ENCODE assay signal across 25 mouse cellular contexts in the genomic region with DNA sequence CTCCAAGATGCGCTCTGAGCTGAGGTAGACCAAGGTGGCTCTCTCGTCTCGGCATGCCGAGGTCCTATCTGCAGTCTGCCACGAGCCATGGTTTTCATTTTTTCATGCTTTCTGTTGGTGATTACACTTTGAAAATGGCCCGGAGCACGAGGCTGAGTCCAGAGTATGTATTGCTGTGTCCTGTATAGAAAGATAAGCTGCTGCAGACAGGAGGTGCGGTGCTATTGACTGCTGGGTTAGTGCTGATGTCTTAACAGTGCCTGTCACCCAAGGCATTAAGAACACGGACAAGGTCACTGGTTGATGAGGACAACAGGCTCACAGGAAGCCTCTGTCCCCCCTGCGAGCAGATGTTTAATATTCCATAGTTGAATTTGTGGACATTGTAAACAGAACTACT. TPM values are rescaled to one million over a fixed set of nuclear protein-coding genes. Genes with fewer than 3 reads are reported as not detected.
DNase-seq lines count a peak whose midpoint lies in the region; ATAC-seq and TF ChIP-seq lines count a peak whose summit lies in the region.
"Had no signal": no experiment of that assay in that cellular context is flagged by ENCODE, and none has a peak within 500 bp of the region (broad histone marks: within the 10 kb centered on the region; RNA-seq: fewer than 3 reads in every experiment).

No protein-coding gene starts in this region.

- H3K9me3 ChIP-seq in heart, embryonic 14.5 days (ENCODE audit: control insufficient read depth, low read length): no peaks in the 10 kb centered on the region
- H3K9me3 ChIP-seq in G1E (replicated peaks): no peaks in the 10 kb centered on the region
- H3K9me3 ChIP-seq in intestine, embryonic 16.5 days (ENCODE audit: control insufficient read depth, low read length): no peaks in the 10 kb centered on the region
- no peaks in the 10 kb centered on the region for H3K9me3 ChIP-seq in liver, embryonic 14.5 days (ENCODE audit: control insufficient read depth, low read length)
- H3K9me3 ChIP-seq: embryonic facial prominence, embryonic 10.5 days; embryonic facial prominence, embryonic 15.5 days; forebrain, embryonic 12.5 days; limb, embryonic 13.5 days had no signal

- peak overlapping the region; percentile 9 to 35; a peak in 1 of 4 replicates for H3K27ac ChIP-seq in heart, embryonic 14.5 days (replicated peaks in 1 of 2; ENCODE audit: control insufficient read depth in 1 of 2, insufficient read depth in 1 of 2, low read depth in 2 of 2, low read length in 2 of 2)
- H3K27ac ChIP-seq in intestine, embryonic 16.5 days (ENCODE audit: low read length): no peak overlapping the region
- H3K27ac ChIP-seq in liver, embryonic 14.5 days: no peak overlapping the region
- H3K27ac ChIP-seq: embryonic facial prominence, embryonic 10.5 days; embryonic facial prominence, embryonic 15.5 days; forebrain, embryonic 12.5 days; left cerebral cortex, adult 2 months; limb, embryonic 13.5 days had no signal

- intact Hi-C loops in heart, postnatal 14 days (cut with DNase I): no loop called here
- intact Hi-C loops in gastrocnemius, postnatal 36 days (cut with DNase I): no loop called here

- no peak for TF ChIP-seq CTCF in G1E (IDR thresholded peaks at IDR 0.05; ENCODE audit: low read depth, low read length)
- TF ChIP-seq CTCF in liver, embryonic 14.5 days (IDR thresholded peaks at IDR 0.05; ENCODE audit: low read depth): no peak

- no peak for ATAC-seq in heart, embryonic 14.5 days (ENCODE audit: insufficient number of reproducible peaks, insufficient read depth, low FRiP score, low read depth)
- ATAC-seq in G1E (ENCODE audit: extremely low read depth, insufficient number of reproducible peaks, low FRiP score, poor library complexity, severe bottlenecking): 0 out of 2 replicates have a peak, but pooled peaks have one; percentile 15
- ATAC-seq in intestine, embryonic 16.5 days: peak; percentile 68
- ATAC-seq in liver, embryonic 14.5 days (ENCODE audit: insufficient read depth): peak; percentile 65; the same call in 1 of the 2 replicates
- ATAC-seq: CD4-positive, CD25-positive, alpha-beta regulatory T cell, adult 4 months; forebrain, postnatal 0 days; hindbrain, embryonic 16.5 days; midbrain, embryonic 16.5 days had no signal

- H3K9ac ChIP-seq in heart, embryonic 14.5 days (ENCODE audit: low read length): no peak overlapping the region
- H3K9ac ChIP-seq in intestine, embryonic 16.5 days (ENCODE audit: low read depth, low read length): no peak overlapping the region
- no peak overlapping the region for H3K9ac ChIP-seq in liver, embryonic 14.5 days (replicated peaks)
- H3K9ac ChIP-seq: embryonic facial prominence, embryonic 15.5 days; forebrain, embryonic 12.5 days; forebrain, postnatal 0 days; limb, embryonic 13.5 days had no signal

- DNase-seq in heart, postnatal 14 days: no peak
- no peak for DNase-seq in G1E (ENCODE audit: low spot score)
- DNase-seq in liver, embryonic 14.5 days (ENCODE audit: low read depth in 3 of 3, low spot score in 3 of 3): peak in 1 of 3 experiments; percentile 28
- DNase-seq in gastrocnemius, postnatal 36 days: no peak
- no peak for DNase-seq in thymus, postnatal 36 days
- DNase-seq: adrenal gland, postnatal 36 days; forebrain, postnatal 0 days; heart, postnatal 10 days; lung, adult 2 months; lung, postnatal 14 days; right cerebral cortex, postnatal 25 days; spleen, adult 18-20 months; thymus, adult 18-20 months; thymus, postnatal 25 days had no signal

- peaks cover 92% of the 10 kb centered on the region for H3K36me3 ChIP-seq in heart, embryonic 14.5 days (ENCODE audit: control insufficient read depth, insufficient read depth, low read length)
- peaks cover 94% of the 10 kb centered on the region for H3K36me3 ChIP-seq in G1E (replicated peaks)
- peaks cover 25% of the 10 kb centered on the region for H3K36me3 ChIP-seq in intestine, embryonic 16.5 days (ENCODE audit: control insufficient read depth, insufficient read depth, low read length)
- peaks cover 30% of the 10 kb centered on the region for H3K36me3 ChIP-seq in liver, embryonic 14.5 days (replicated peaks; ENCODE audit: control insufficient read depth, insufficient read depth, low read depth)

- no peak overlapping the region for H3K4me2 ChIP-seq in heart, embryonic 14.5 days (ENCODE audit: low read length)
- no peak overlapping the region for H3K4me2 ChIP-seq in intestine, embryonic 16.5 days (ENCODE audit: low read depth, low read length)
- H3K4me2 ChIP-seq in liver, embryonic 14.5 days (ENCODE audit: low read depth): no peak overlapping the region
- H3K4me2 ChIP-seq: embryonic facial prominence, embryonic 15.5 days; forebrain, embryonic 12.5 days; limb, embryonic 13.5 days; midbrain, embryonic 11.5 days had no signal

- no peak for TF ChIP-seq EP300 in liver, embryonic 14.5 days (IDR thresholded peaks at IDR 0.05; ENCODE audit: low read depth)

- 51% methylated on average over 10 of the region's 10 CpGs for WGBS in heart, embryonic 14.5 days
- 74% methylated on average over 10 of the region's 10 CpGs for WGBS in intestine, embryonic 16.5 days
- WGBS in liver, embryonic 14.5 days (ENCODE audit: insufficient replicate concordance): 57% methylated on average over 10 of the region's 10 CpGs

- no peaks in the 10 kb centered on the region for H3K27me3 ChIP-seq in heart, embryonic 14.5 days (ENCODE audit: control insufficient read depth, insufficient read depth, low read length)
- no peaks in the 10 kb centered on the region for H3K27me3 ChIP-seq in G1E (ENCODE audit: insufficient read depth, low read length)
- H3K27me3 ChIP-seq in intestine, embryonic 16.5 days (replicated peaks; ENCODE audit: control insufficient read depth, insufficient read depth, low read length): no peaks in the 10 kb centered on the region
- no peaks in the 10 kb centered on the region for H3K27me3 ChIP-seq in liver, embryonic 14.5 days (ENCODE audit: control insufficient read depth, insufficient read depth, low read length)
- H3K27me3 ChIP-seq: embryonic facial prominence, embryonic 15.5 days; forebrain, embryonic 12.5 days; limb, embryonic 13.5 days had no signal

- H3K4me1 ChIP-seq in heart, embryonic 14.5 days (ENCODE audit: control insufficient read depth in 2 of 2, insufficient read depth in 2 of 2, low read length in 2 of 2): peaks cover 2 to 11% of the 10 kb centered on the region in 2 experiments; a peak in 3 of 4 replicates
- H3K4me1 ChIP-seq in G1E (ENCODE audit: insufficient read depth, low read depth, low read length): no peaks in the 10 kb centered on the region; the same call in 1 of the 2 replicates
- H3K4me1 ChIP-seq in intestine, embryonic 16.5 days (ENCODE audit: control insufficient read depth, insufficient read depth, low read length): 0 out of 2 replicates have a peak, but pooled peaks cover 4% of the 10 kb centered on the region
- peaks cover 0 to 5% of the 10 kb centered on the region in 2 experiments; a peak in 1 of 4 replicates for H3K4me1 ChIP-seq in liver, embryonic 14.5 days (replicated peaks; ENCODE audit: control insufficient read depth in 2 of 2, insufficient read depth in 2 of 2, low read length in 1 of 2)
- H3K4me1 ChIP-seq: embryonic facial prominence, embryonic 10.5 days; forebrain, embryonic 12.5 days; limb, embryonic 13.5 days had no signal

- H3K4me3 ChIP-seq in heart, embryonic 14.5 days (ENCODE audit: control insufficient read depth in 1 of 2, insufficient read depth in 1 of 2, low read depth in 1 of 2, low read length in 2 of 2): no peak overlapping the region
- H3K4me3 ChIP-seq in G1E (ENCODE audit: low read depth, low read length): no peak overlapping the region
- no peak overlapping the region for H3K4me3 ChIP-seq in intestine, embryonic 16.5 days (ENCODE audit: low read length)
- H3K4me3 ChIP-seq in liver, embryonic 14.5 days (ENCODE audit: insufficient read depth in 1 of 2, low read depth in 2 of 2, low read length in 2 of 2): no peak overlapping the region
- H3K4me3 ChIP-seq: embryonic facial prominence, embryonic 10.5 days; embryonic facial prominence, embryonic 15.5 days; forebrain, embryonic 12.5 days; left cerebral cortex, adult 2 months; limb, embryonic 13.5 days had no signal

RNA-seq across cellular contexts. Expression of gene Cse1l, which starts 34.9 kb away (rescaled TPM):
- 95.2 and 106 TPM in 2 replicates for polyA plus RNA-seq in heart, embryonic 14.5 days (2014; fragmentation: Nextera tagmentation; extraction: Ambion mirVana)
- 10 to 100 TPM; 43.2 to 44.3 TPM for total RNA-seq in heart, postnatal 14 days (2021)
- total RNA-seq in G1E (2014; fragmentation: Nextera tagmentation): 174 and 182 TPM in 2 replicates
- 124 and 141 TPM in 2 replicates for total RNA-seq in G1E (2017)
- polyA plus RNA-seq in G1E (2012): 9.9 and 18.2 TPM in 2 replicates
- 80.7 and 85.5 TPM in 2 replicates for polyA plus RNA-seq in intestine, embryonic 16.5 days (2015; fragmentation: Nextera tagmentation; extraction: Ambion mirVana)
- 25.2 and 33.9 TPM in 2 replicates for polyA plus RNA-seq in liver, embryonic 14.5 days (2012; rRNA removed)
- 63.9 and 68.7 TPM in 2 replicates for polyA plus RNA-seq in liver, embryonic 14.5 days (2014; fragmentation: Nextera tagmentation; extraction: Ambion mirVana)
- total RNA-seq in gastrocnemius, postnatal 36 days (2021): 10 to 100 TPM; 46.2 to 50.9 TPM

Comparison
In these comparisons a context has a peak if more than half of its experiments do, and no peak if none do; other contexts are left out.
1. H3K27ac ChIP-seq: peak in heart, embryonic 14.5 days (2 of 2); none in intestine, embryonic 16.5 days (single experiment) and liver, embryonic 14.5 days (single experiment).